Mouse (Mus musculus) erythroblast, embryonic 14.5 days (primary cell): ENCODE results near the gene Rfx3.

Experiments used
- GATA1 ChIP-seq: IDR thresholded peaks from 2 replicates; pipeline ENCODE4 v1.6.1; 2012; ENCODE audit warnings: low read length, inconsistent platforms, mixed read lengths
- TAL1 ChIP-seq: IDR thresholded peaks from 3 replicates; pipeline ENCODE4 v1.6.1; 2012; ENCODE audit warnings: low read length, inconsistent platforms, mixed read lengths

GRCm38 (mm10) chr19:27828316-27828715 is 182.7 kb downstream of the Rfx3 start:
- TF ChIP-seq GATA1 (no peak), TAL1 (no peak)
